Mouse (Mus musculus) left cerebral cortex, adult 9 months (tissue): ENCODE measurements around the gene Hoxb9.

ENCODE experiments used
- DNase-seq, 2 experiments: peaks; one replicate each; pipeline ENCODE4 v3.0.0; 2022; ENCODE audit warnings: low spot score in 2 of 2

Gene Hoxb9

GRCm38 (mm10) chr11:96284774-96285734 is 13.8 kb downstream of the Hoxb9 start:
- DNase-seq = no peak

GRCm38 (mm10) chr11:96285771-96286738 is 14.8 kb downstream of the Hoxb9 start, which contains the start of gene Hoxb7:
TSS of gene Hoxb7 (plus strand) at chr11:96286623.
- no peak for DNase-seq

GRCm38 (mm10) chr11:96286739-96287385 is 15.6 kb downstream of the Hoxb9 start:
- no peak for DNase-seq

- no peak for DNase-seq
Observed at GRCm38 (mm10) chr11:96287411-96287810, 16.2 kb downstream of the Hoxb9 start.

GRCm38 (mm10) chr11:96288455-96289221 is 17.4 kb downstream of the Hoxb9 start:
- DNase-seq = no peak

GRCm38 (mm10) chr11:96289293-96289692 is 18.0 kb downstream of the Hoxb9 start:
- DNase-seq = no peak

GRCm38 (mm10) chr11:96289837-96290236 is 18.6 kb downstream of the Hoxb9 start:
- DNase-seq = no peak

- no peak for DNase-seq
Observed at GRCm38 (mm10) chr11:96290705-96291355, 19.6 kb downstream of the Hoxb9 start.

- DNase-seq = no peak
Observed at GRCm38 (mm10) chr11:96291681-96292564, 20.7 kb downstream of the Hoxb9 start, which contains the start of gene Hoxb6. TSS of gene Hoxb6 (plus strand) at chr11:96292476.

GRCm38 (mm10) chr11:96292565-96293301 is 21.5 kb downstream of the Hoxb9 start:
- DNase-seq = no peak

GRCm38 (mm10) chr11:96293302-96293921 is 22.2 kb downstream of the Hoxb9 start:
- DNase-seq = no peak

GRCm38 (mm10) chr11:96294245-96295091 is 23.2 kb downstream of the Hoxb9 start:
- peak in 1 of 2 experiments; percentile 44 for DNase-seq

GRCm38 (mm10) chr11:96295092-96295835 is 24.0 kb downstream of the Hoxb9 start:
- DNase-seq = no peak

GRCm38 (mm10) chr11:96296997-96297396 is 25.7 kb downstream of the Hoxb9 start:
- DNase-seq = no peak

- no peak for DNase-seq
Observed at GRCm38 (mm10) chr11:96297428-96297827, 26.2 kb downstream of the Hoxb9 start.

- no peak for DNase-seq
Observed at GRCm38 (mm10) chr11:96297968-96298635, 26.8 kb downstream of the Hoxb9 start.
